Mouse (Mus musculus) liver, embryonic 14.5 days (tissue): ENCODE measurements at regions not wholly inside any gene's neighbourhood (a gene's known extent, or its start where the extent isn't known, plus 50 kb on each side); places are given as distances from the start of the nearest gene placed in this dataset.

ENCODE experiments used
- ATAC-seq: fragments of 200-750 bp; cut with Nextera tagmentation; 2 replicates; pipeline ENCODE4 v1.8.0; 2017; ENCODE audit warnings: moderate number of reproducible peaks, mild to moderate bottlenecking, moderate library complexity; ENCODE audit not compliant: insufficient read depth
- DNase-seq, 3 experiments: peaks; one replicate each; pipeline ENCODE4 v3.0.0-alpha.2; 2012 to 2013; ENCODE audit warnings: low read depth in 3 of 3, low spot score in 3 of 3
- H3K27ac ChIP-seq: fragments of 300-500 bp; sonication (generic); 2 replicates; pipeline ENCODE4 v1.5.1; 2014; ENCODE audit warnings: moderate library complexity, mild to moderate bottlenecking, control low read depth, inconsistent platforms
- H3K27me3 ChIP-seq: fragments of 300-500 bp; sonication (generic); 2 replicates; pipeline ENCODE4 v1.6.1; 2014; ENCODE audit warnings: mild to moderate bottlenecking, low read length, moderate library complexity; ENCODE audit not compliant: control insufficient read depth, insufficient read depth
- H3K36me3 ChIP-seq: fragments of 300-500 bp; sonication (generic); replicated peaks from 2 replicates; pipeline ENCODE4 v1.6.1; 2014; ENCODE audit warnings: low read depth; ENCODE audit not compliant: control insufficient read depth, insufficient read depth
- H3K4me1 ChIP-seq, 2 experiments: fragments of 200-500 bp in 1 of 2; fragments of 300-500 bp in 1 of 2; sonication (generic) in 1 of 2; replicated peaks; 2 replicates each; pipeline ENCODE4 v1.6.1; 2012 to 2014; ENCODE audit warnings: antibody characterized with exemption in 1 of 2, inconsistent platforms in 1 of 2, low read length in 1 of 2; ENCODE audit not compliant: control insufficient read depth in 2 of 2, insufficient read depth in 2 of 2
- H3K4me2 ChIP-seq: fragments of 300-500 bp; sonication (generic); 2 replicates; pipeline ENCODE4 v1.6.1; 2014; ENCODE audit warnings: low read depth, mild to moderate bottlenecking, control low read depth, moderate library complexity
- H3K4me3 ChIP-seq, 2 experiments: fragments of 200-500 bp in 1 of 2; fragments of 300-500 bp in 1 of 2; sonication (generic) in 1 of 2; 2 replicates each; pipeline ENCODE4 v1.5.1; 2012 to 2014; ENCODE audit warnings: low read depth in 2 of 2, low read length in 2 of 2, mild to moderate bottlenecking in 2 of 2, control low read depth in 1 of 2, inconsistent platforms in 1 of 2, moderate library complexity in 1 of 2; ENCODE audit not compliant: insufficient read depth in 1 of 2
- H3K9ac ChIP-seq: fragments of 300-500 bp; sonication (generic); replicated peaks from 2 replicates; pipeline ENCODE4 v1.6.1; 2014; ENCODE audit warnings: mild to moderate bottlenecking, control low read depth, moderate library complexity
- H3K9me3 ChIP-seq: fragments of 300-500 bp; sonication (generic); 2 replicates; pipeline ENCODE4 v1.6.1; 2016; ENCODE audit warnings: low read length, mixed read lengths; ENCODE audit not compliant: control insufficient read depth
- CTCF ChIP-seq: IDR thresholded peaks from 2 replicates; pipeline ENCODE4 v1.5.1; 2016; ENCODE audit warnings: antibody characterized with exemption, low read depth, control low read depth
- EP300 ChIP-seq: IDR thresholded peaks from 2 replicates; pipeline ENCODE4 v1.6.1; 2016; ENCODE audit warnings: antibody characterized with exemption, low read depth
- WGBS: fragments of 180-500 bp; shearing (Covaris S2); extraction: QIAGEN DNeasy Blood & Tissue Kit; methylation state at CpG from one replicate; pipeline ENCODE4 v1.1.7; 2014; ENCODE audit not compliant: insufficient replicate concordance; 5-methylcytosine and 5-hydroxymethylcytosine counted together

- WGBS, result 48% methylated on average over 23 of the region's 23 CpGs
- TF ChIP-seq EP300 (no peak), CTCF (no peak)
- ATAC-seq, result no peak
- Histone ChIP-seq H3K4me3 (no peak overlapping the region), H3K9me3 (no peaks in the 10 kb centered on the region), H3K27me3 (peaks cover 6% of the 10 kb centered on the region), H3K4me1 (no peaks in the 10 kb centered on the region), H3K27ac (no peak overlapping the region), H3K4me2 (no peak overlapping the region), H3K36me3 (no peaks in the 10 kb centered on the region), H3K9ac (no peak overlapping the region)
- DNase-seq, result no peak
Measured at GRCm38 (mm10) chr4:148746460-148747314, 57.5 kb upstream of the Casz1 start.

- DNase-seq (no peak), ATAC-seq (no peak)
- TF ChIP-seq CTCF (no peak), EP300 (no peak)
- H3K4me3 ChIP-seq, result no peak overlapping the region
- H3K4me2 ChIP-seq, result no peak overlapping the region
- no peaks in the 10 kb centered on the region for H3K36me3 ChIP-seq
- no peaks in the 10 kb centered on the region for H3K9me3 ChIP-seq
- WGBS, result 61% methylated on average over 7 of the region's 7 CpGs
- H3K4me1 ChIP-seq, result no peaks in the 10 kb centered on the region
- H3K9ac ChIP-seq, result no peak overlapping the region
- H3K27ac ChIP-seq, result no peak overlapping the region
- peaks cover 6% of the 10 kb centered on the region for H3K27me3 ChIP-seq
Measured at GRCm38 (mm10) chr4:148747315-148747644, 56.9 kb upstream of the Casz1 start.

GRCm38 (mm10) chr4:148750030-148750429 lies 54.2 kb upstream of the Casz1 start:
- no peak for TF ChIP-seq CTCF
- no peak for TF ChIP-seq EP300
- Histone ChIP-seq H3K27ac (no peak overlapping the region), H3K4me2 (no peak overlapping the region), H3K36me3 (no peaks in the 10 kb centered on the region), H3K27me3 (no peaks in the 10 kb centered on the region), H3K4me3 (no peak overlapping the region), H3K4me1 (no peaks in the 10 kb centered on the region), H3K9ac (no peak overlapping the region), H3K9me3 (no peaks in the 10 kb centered on the region)
- ATAC-seq (no peak), DNase-seq (no peak)
- WGBS, result 72% methylated on average over 10 of the region's 10 CpGs

- ATAC-seq (no peak), DNase-seq (no peak)
- TF ChIP-seq CTCF, result no peak
- TF ChIP-seq EP300, result no peak
- Histone ChIP-seq H3K9ac (no peak overlapping the region), H3K27ac (no peak overlapping the region), H3K4me3 (no peak overlapping the region), H3K4me1 (no peaks in the 10 kb centered on the region), H3K9me3 (no peaks in the 10 kb centered on the region), H3K27me3 (no peaks in the 10 kb centered on the region), H3K4me2 (no peak overlapping the region), H3K36me3 (no peaks in the 10 kb centered on the region)
- WGBS, result 54% methylated on average over 7 of the region's 7 CpGs
Measured at GRCm38 (mm10) chr4:148751591-148751990, 52.6 kb upstream of the Casz1 start.

DNA sequence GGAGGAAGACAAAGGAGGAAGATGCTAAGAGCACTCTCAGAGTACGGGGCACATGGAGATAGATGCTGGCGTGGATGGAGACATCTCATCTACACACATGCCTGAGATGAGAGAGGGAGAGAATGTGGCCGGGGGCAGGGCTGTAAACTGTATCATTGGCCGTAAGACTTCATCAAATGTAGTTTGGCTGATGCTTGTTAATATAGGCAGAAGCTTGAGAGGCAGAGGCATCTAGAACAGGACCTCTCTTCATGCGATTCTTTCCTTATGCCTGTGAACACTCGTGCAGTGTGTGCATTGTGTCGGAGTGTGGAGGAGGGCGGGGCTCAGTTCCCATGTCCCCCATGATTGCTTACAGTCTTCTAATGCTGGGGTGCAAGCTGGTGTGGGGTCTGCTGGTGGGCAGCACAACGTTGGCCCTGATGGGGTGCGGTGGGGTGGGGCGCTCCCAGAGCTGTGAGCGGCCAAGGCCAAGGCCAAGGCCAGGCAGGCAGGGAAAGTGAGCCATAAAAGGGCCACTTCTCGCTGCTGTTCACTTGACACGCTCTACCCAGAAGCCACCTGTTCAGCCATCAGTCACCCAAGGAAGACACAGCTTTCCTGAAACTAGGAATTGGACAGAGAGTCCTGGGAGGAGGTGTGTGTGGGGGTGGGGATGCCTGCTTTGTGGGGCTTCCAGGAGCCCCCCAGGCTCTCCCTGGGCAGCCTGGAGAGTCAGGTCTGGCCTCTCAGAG lies 51.7 kb upstream of the Casz1 start:
- ATAC-seq (no peak), DNase-seq (no peak)
- no peak overlapping the region for H3K4me2 ChIP-seq
- no peak overlapping the region for H3K9ac ChIP-seq
- H3K27me3 ChIP-seq, result no peaks in the 10 kb centered on the region
- H3K4me1 ChIP-seq, result no peaks in the 10 kb centered on the region
- 69% methylated on average over 14 of the region's 14 CpGs for WGBS
- TF ChIP-seq EP300 (no peak), CTCF (no peak)
- no peak overlapping the region for H3K4me3 ChIP-seq
- H3K27ac ChIP-seq, result no peak overlapping the region
- no peaks in the 10 kb centered on the region for H3K9me3 ChIP-seq
- H3K36me3 ChIP-seq, result no peaks in the 10 kb centered on the region
